Mouse (Mus musculus): Measurements from ENCODE around the gene Cyth3.
A peak's percentile ranks its signal among the peaks of the same experiment; 100 is the strongest.

The Cyth3 gene

GRCm38 (mm10) chr5:143621893-143622622, at the start of gene Cyth3:
Gene Cyth3, plus strand, starts transcription at chr5:143622447.
- peak; percentile 96 for DNase-seq

GRCm38 (mm10) chr5:143573067-143573466, 49.2 kb upstream of the Cyth3 start:
- DNase-seq, result no peak

GRCm38 (mm10) chr5:143574261-143575178, 47.7 kb upstream of the Cyth3 start:
- no peak for DNase-seq

GRCm38 (mm10) chr5:143579537-143580203, 42.6 kb upstream of the Cyth3 start:
- no peak for DNase-seq

- no peak for DNase-seq
Observed at GRCm38 (mm10) chr5:143580982-143581381, 41.3 kb upstream of the Cyth3 start.

- no peak for DNase-seq
Observed at GRCm38 (mm10) chr5:143581874-143582273, 40.4 kb upstream of the Cyth3 start.

GRCm38 (mm10) chr5:143583081-143583480, 39.2 kb upstream of the Cyth3 start:
- DNase-seq, result no peak

GRCm38 (mm10) chr5:143584982-143585381, 37.3 kb upstream of the Cyth3 start:
- no peak for DNase-seq

GRCm38 (mm10) chr5:143586386-143586785, 35.9 kb upstream of the Cyth3 start:
- no peak for DNase-seq

- no peak for DNase-seq
Observed at GRCm38 (mm10) chr5:143589108-143589507, 33.1 kb upstream of the Cyth3 start.

GRCm38 (mm10) chr5:143592926-143593325, 29.3 kb upstream of the Cyth3 start:
- no peak for DNase-seq

GRCm38 (mm10) chr5:143593563-143594146, 28.6 kb upstream of the Cyth3 start:
- DNase-seq, result no peak

- no peak for DNase-seq
Observed at GRCm38 (mm10) chr5:143594291-143595065, 27.8 kb upstream of the Cyth3 start.

- no peak for DNase-seq
Observed at GRCm38 (mm10) chr5:143602051-143602450, 20.2 kb upstream of the Cyth3 start.

GRCm38 (mm10) chr5:143604157-143604774, 18.0 kb upstream of the Cyth3 start:
- no peak for DNase-seq

GRCm38 (mm10) chr5:143606756-143607155, 15.5 kb upstream of the Cyth3 start:
- DNase-seq, result no peak

- no peak for DNase-seq
Observed at GRCm38 (mm10) chr5:143608175-143608574, 14.1 kb upstream of the Cyth3 start.

- DNase-seq, result no peak
Observed at GRCm38 (mm10) chr5:143611954-143612353, 10.3 kb upstream of the Cyth3 start.

GRCm38 (mm10) chr5:143613265-143613664, 9.0 kb upstream of the Cyth3 start:
- no peak for DNase-seq

- DNase-seq, result no peak
Observed at GRCm38 (mm10) chr5:143614519-143614918, 7.7 kb upstream of the Cyth3 start.

- DNase-seq, result no peak
Observed at GRCm38 (mm10) chr5:143615353-143615752, 6.9 kb upstream of the Cyth3 start.

GRCm38 (mm10) chr5:143616116-143616515, 6.1 kb upstream of the Cyth3 start:
- no peak for DNase-seq

Data from thymus, postnatal 14 days (tissue).